Mouse (Mus musculus) small intestine, adult 2 months (tissue): ENCODE results near the gene Mecr.

Experiments used
- CTCF ChIP-seq: fragments of 200-500 bp; IDR thresholded peaks from 2 replicates; pipeline ENCODE4 v1.5.1; 2012; ENCODE audit warnings: low read depth, mild to moderate bottlenecking, control low read depth, inconsistent platforms, low read length, moderate library complexity, mixed read lengths; ENCODE audit not compliant: insufficient replicate concordance, insufficient read length; ENCODE audit errors: extremely low read depth
- POLR2A ChIP-seq: fragments of 200-500 bp; IDR thresholded peaks from 2 replicates; pipeline ENCODE4 v1.6.1; 2012; ENCODE audit warnings: low read depth, mild to moderate bottlenecking, control low read depth, inconsistent platforms, low read length, moderate library complexity

DNA sequence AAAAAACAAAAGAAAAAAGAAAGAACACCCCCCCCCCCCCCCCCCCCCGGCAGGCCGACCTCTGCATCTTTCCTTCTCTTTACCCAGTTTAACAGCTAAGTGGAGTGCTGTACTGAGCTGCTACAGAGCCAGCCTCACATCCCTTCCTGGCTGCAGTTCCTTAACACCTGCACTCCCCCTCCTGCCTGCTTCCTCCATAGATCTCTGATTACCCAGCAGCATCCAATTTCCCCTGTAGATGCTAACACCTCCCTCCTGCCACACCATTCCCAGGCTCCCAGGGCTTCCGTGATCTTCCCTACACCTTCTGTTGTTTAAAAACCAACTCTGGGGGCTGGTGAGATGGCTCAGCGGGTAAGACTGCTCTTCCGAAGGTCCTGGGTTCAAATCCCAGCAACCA, 68.3 kb downstream of the Mecr start:
- TF ChIP-seq CTCF (no peak), POLR2A (no peak)
